ENCODE assay signal across 9 mouse cellular contexts in the genomic region with DNA sequence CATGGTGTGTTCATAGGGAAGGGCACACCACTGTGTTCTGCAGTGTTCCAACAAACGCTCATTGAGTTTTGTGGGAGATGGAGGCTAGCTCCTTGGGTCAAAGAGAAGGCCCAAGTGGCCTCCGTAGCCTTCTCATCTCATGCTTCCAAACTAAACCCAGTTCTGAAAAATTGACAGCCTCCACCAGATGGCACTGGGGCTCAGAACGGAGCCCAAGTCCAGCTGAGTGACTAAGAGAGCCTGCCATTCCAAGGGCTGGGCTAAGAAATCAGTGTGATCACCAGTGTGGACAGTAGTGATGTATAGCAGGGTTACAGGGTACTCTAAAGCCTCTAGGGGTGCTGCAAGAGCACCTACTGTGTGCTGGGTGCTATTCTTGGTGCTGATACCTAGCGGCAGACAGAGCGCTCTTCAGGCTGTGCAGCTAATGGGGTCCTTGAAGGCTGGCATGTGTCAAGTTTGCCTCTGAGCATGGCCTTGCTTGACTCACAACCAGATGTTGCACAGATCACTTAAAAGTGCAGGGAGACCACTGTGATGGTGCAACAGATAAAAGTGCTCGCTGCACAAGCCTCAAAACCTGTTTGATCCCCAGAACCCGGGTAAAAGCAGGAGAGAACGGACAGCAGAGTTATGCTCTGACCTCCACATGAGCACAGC. TPM values are rescaled to one million over a fixed set of nuclear protein-coding genes. Genes with fewer than 3 reads are reported as not detected.
A peak's percentile ranks its signal among the peaks of the same experiment; 100 is the strongest.
DNase-seq lines count a peak whose midpoint lies in the region; ATAC-seq and TF ChIP-seq lines count a peak whose summit lies in the region.
"Had no signal": no experiment of that assay in that cellular context is flagged by ENCODE, and none has a peak within 500 bp of the region (broad histone marks: within the 10 kb centered on the region; RNA-seq: fewer than 3 reads in every experiment).

No protein-coding gene starts in this region.

- DNase-seq in cerebellum, adult 11 months, result peak; percentile 59
- DNase-seq in layer of hippocampus, adult 2 months (ENCODE audit: low spot score in 2 of 2), result no peak
- DNase-seq in layer of hippocampus, adult 18-20 months (ENCODE audit: low spot score in 2 of 2), result no peak
- DNase-seq in adrenal gland, adult 8-10 months, result peak; percentile 43
- DNase-seq in kidney, postnatal 0 days (ENCODE audit: low spot score), result peak; percentile 54
- DNase-seq in urinary bladder, postnatal 25 days (ENCODE audit: low spot score), result no peak
- DNase-seq in thymus, postnatal 10 days (ENCODE audit: low spot score in 2 of 2), result no peak

- no peaks in the 10 kb centered on the region for H3K36me3 ChIP-seq in kidney, postnatal 0 days (ENCODE audit: insufficient read depth, low read length)

- no peak for ATAC-seq in cerebellum, adult (ENCODE audit: insufficient number of reproducible peaks, low FRiP score, low TSS enrichment)
- no peak for ATAC-seq in kidney, postnatal 0 days (replicated peaks; ENCODE audit: low FRiP score, low read depth)

- H3K4me3 ChIP-seq in layer of hippocampus, adult 2 months, result no peak overlapping the region
- no peak overlapping the region for H3K4me3 ChIP-seq in kidney, postnatal 0 days (replicated peaks; ENCODE audit: low read depth, low read length)
- H3K4me3 ChIP-seq: heart, embryonic 10.5 days had no signal

- WGBS in kidney, postnatal 0 days, result 81% methylated on average over 8 of the region's 8 CpGs

- no peak overlapping the region for H3K9ac ChIP-seq in kidney, postnatal 0 days (ENCODE audit: low read depth, low read length)

- peak; percentile 73 for TF ChIP-seq CTCF in layer of hippocampus, adult 2 months (conservative IDR thresholded peaks at IDR 0.05)
- TF ChIP-seq CTCF in kidney, postnatal 0 days (IDR thresholded peaks at IDR 0.05; ENCODE audit: low read depth), result peak; percentile 70

- H3K27me3 ChIP-seq in kidney, postnatal 0 days (ENCODE audit: insufficient read depth, low read length), result no peaks in the 10 kb centered on the region

- H3K9me3 ChIP-seq in kidney, postnatal 0 days (replicated peaks; ENCODE audit: low read length), result no peaks in the 10 kb centered on the region
- H3K9me3 ChIP-seq: heart, embryonic 10.5 days had no signal

- H3K4me1 ChIP-seq in kidney, postnatal 0 days (replicated peaks; ENCODE audit: insufficient read depth, low read length), result no peaks in the 10 kb centered on the region

- no peak overlapping the region for H3K27ac ChIP-seq in layer of hippocampus, adult 2 months
- no peak overlapping the region for H3K27ac ChIP-seq in kidney, postnatal 0 days
- H3K27ac ChIP-seq: heart, embryonic 10.5 days had no signal

- H3K4me2 ChIP-seq in kidney, postnatal 0 days (ENCODE audit: low read length), result no peak overlapping the region

RNA-seq across cellular contexts. Expression of gene Gpc1, which starts 8.9 kb away (rescaled TPM):
- 100 to 1,000 TPM; 146 to 154 TPM for total RNA-seq in layer of hippocampus, adult 2 months (2021)
- 100 to 1,000 TPM; 136 to 139 TPM for total RNA-seq in layer of hippocampus, adult 18-20 months (2021)
- total RNA-seq in adrenal gland, adult 8-10 months (2022), result 10 to 100 TPM; 66.2 to 86.0 (median 72.4) TPM
- 38.7 and 39.8 TPM in 2 replicates for polyA plus RNA-seq in kidney, postnatal 0 days (2015; fragmentation: Nextera tagmentation; extraction: Ambion mirVana)

Comparison
In these comparisons a context has a peak if more than half of its experiments do, and no peak if none do; other contexts are left out.
1. DNase-seq: peak in cerebellum, adult 11 months (single experiment), adrenal gland, adult 8-10 months (single experiment) and kidney, postnatal 0 days (single experiment); none in layer of hippocampus, adult 2 months (0 of 2), layer of hippocampus, adult 18-20 months (0 of 2), urinary bladder, postnatal 25 days (single experiment) and thymus, postnatal 10 days (0 of 2).